Mouse (Mus musculus) inflammation-experienced regulatory T-cells, adult 6 months (primary cell): ENCODE results near the gene Ogn. TPM values are rescaled to one million over a fixed set of nuclear protein-coding genes. Genes with fewer than 3 reads are reported as not detected.
"Not testable (repeated sequence)": the region's sequence is repeated elsewhere in the genome, so short reads cannot be mapped to it uniquely, and the experiment has no call there.

Experiments used
- ATAC-seq: one replicate; pipeline ENCODE4 v1.8.0; 2017
- polyA plus RNA-seq, 3 experiments: library from polyadenylated mRNA; unstranded; fragments of 100-300 nt; shearing (Covaris generic); gene quantifications; one replicate each; pipeline ENCODE4 v1.2.1; 2017

The Ogn gene
- under 1 TPM in 2 of 3 experiments, not detected in 1; 0.21 to 0.36 TPM for polyA plus RNA-seq

DNA sequence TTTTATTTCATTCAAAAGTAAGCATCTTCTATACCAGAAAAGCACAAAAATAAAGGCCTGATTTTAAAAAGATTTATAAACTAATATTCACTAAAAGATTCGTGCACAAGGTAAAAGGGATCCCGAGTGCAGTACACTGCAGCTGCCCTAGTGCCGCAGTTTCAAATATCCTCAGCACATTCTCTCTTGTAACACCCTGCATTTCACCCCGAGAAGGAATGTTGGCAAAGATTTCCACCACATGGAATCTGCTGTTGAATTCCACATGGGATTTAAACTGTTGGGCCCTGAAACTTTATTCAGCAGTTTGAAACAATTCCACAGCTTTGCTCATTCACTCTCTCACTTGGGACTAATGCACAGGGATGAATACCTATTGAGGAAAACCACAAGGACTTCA lies at the start of gene Ogn:
Gene Ogn, plus strand, starts transcription at position 333 of the 400 bp plus-strand sequence.
- no peak for ATAC-seq

- ATAC-seq, result no peak
Observed at GRCm38 (mm10) chr13:49559185-49559584, 48.7 kb upstream of the Ogn start.

- no peak for ATAC-seq
Observed at GRCm38 (mm10) chr13:49560886-49561285, 47.0 kb upstream of the Ogn start.

- no peak for ATAC-seq
Observed at GRCm38 (mm10) chr13:49564347-49564746, 43.5 kb upstream of the Ogn start.

DNA sequence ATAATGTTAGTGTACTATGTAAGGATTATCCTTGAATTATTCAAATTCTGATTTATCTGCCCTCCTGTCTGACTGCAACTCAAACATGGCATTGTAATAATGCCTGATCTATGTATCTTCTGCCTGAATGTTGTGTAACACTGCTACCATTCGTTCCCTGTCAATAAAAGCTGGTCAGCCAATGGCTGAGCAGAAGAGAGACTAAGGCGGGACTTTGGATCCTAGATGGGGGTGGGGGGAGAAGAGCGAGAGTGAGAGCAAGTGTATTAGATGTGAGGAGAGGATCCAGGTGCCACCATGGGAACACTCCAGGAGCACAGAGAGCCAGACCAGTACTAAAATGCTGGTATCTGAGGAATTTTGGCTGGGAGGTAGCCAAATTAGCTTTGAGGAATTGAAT lies 37.5 kb upstream of the Ogn start:
- no peak for ATAC-seq

GRCm38 (mm10) chr13:49571418-49571817 lies 36.4 kb upstream of the Ogn start:
- no peak for ATAC-seq

DNA sequence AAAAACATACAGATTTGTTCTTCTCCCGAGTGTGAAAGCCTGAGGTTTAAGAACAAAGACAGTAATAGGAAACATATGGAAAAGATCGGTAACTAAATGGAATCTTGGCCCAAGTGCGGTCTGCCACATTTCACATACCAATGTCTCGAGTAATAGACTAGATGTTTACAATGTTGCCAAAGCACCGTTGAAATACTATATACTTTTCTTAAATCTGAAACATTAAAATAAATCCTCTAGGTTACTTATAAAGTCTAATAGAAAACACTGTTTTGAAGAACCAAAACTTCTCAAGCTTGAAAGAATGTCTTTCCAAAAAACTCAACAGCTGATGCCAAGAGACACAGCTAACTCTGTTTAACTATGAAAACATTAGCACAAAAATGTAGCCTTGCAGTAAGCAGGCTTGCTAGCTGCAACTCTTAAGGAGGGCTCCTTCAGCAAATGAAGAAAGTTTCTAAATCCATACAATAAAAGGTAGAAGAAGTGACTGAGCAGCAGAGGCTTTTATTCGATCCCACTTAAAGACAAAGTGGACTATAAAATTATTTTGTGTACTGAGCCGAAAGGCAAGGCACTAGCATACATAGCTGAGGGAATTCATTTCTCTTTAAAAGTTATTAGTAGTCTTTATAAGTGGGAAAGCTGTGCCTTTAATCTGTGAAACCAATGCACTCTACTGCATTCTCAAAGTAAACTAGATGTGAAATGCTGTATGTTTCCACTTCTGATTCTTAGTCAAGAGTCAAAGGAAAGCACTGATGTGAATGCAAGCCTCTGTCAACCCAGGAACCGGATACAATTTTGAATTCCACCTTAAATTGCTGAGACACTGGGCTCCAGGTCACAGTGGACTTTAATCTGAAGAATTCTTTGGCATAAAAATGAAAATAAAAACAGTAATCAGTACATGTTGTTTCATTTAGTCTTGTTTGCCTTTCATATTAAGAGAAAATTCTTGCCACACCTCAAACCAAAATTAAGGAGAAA lies 26.0 kb upstream of the Ogn start, which contains the start of gene Omd:
Gene Omd, plus strand, starts transcription at position 922 of the 990 bp plus-strand sequence.
- ATAC-seq, result no peak

- ATAC-seq, result no peak
Observed at GRCm38 (mm10) chr13:49583859-49584258, 24.0 kb upstream of the Ogn start.

DNA sequence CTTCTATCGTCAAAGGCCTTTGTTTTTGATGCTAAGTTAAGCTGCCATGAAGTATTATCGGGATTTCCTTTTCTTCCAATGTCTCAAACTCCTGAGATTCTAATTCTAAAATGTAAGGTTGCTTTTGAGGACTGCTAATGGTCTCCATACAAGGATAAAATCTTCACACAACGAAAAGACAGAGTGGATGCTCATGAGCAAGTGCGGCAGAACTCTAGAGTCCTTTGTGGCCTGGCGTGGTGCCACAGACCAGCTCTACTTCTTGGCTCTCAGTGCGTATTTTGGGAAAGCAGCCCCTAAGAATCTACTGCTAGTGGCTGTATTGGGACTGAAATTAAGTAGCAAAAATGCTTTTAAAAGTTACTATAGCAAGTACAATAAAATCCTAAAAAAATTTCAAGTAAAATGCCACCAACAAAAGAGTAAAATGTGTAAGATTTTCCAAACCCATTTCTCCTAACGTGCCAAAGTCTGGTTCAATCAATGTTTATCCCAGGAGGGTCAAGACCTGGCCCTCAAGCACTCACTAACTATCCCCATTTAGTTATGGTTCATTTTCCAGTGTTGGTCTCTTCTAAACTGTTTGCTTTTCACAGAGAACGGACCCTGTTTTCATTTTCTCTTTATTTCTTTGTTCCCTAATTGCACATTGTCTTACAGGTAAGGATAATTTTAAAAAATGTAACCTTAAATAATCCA lies 23.4 kb upstream of the Ogn start:
- no peak for ATAC-seq

GRCm38 (mm10) chr13:49586062-49586461 lies 21.8 kb upstream of the Ogn start:
- no peak for ATAC-seq

GRCm38 (mm10) chr13:49602541-49602940 lies 5.3 kb upstream of the Ogn start:
- not testable (repeated sequence) for ATAC-seq

DNA sequence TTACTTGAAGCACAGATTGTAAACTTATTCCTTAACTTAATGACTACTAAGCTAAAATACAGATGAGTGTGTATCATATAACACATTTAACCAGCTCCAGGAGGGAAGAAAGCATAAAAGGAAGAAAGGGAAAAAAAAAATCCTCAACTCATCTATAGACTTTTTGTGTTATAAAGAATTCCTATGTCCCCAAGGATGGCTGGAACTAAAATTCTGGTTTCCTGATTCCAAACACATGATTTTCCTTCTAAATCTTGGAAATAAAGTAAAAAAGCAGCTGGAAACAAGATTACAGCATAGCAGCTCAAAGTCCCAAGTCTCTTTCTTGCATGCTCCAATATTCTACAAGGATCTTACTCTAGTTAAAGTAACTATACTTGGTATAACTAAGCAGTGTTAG lies 4.2 kb upstream of the Ogn start:
- no peak for ATAC-seq

DNA sequence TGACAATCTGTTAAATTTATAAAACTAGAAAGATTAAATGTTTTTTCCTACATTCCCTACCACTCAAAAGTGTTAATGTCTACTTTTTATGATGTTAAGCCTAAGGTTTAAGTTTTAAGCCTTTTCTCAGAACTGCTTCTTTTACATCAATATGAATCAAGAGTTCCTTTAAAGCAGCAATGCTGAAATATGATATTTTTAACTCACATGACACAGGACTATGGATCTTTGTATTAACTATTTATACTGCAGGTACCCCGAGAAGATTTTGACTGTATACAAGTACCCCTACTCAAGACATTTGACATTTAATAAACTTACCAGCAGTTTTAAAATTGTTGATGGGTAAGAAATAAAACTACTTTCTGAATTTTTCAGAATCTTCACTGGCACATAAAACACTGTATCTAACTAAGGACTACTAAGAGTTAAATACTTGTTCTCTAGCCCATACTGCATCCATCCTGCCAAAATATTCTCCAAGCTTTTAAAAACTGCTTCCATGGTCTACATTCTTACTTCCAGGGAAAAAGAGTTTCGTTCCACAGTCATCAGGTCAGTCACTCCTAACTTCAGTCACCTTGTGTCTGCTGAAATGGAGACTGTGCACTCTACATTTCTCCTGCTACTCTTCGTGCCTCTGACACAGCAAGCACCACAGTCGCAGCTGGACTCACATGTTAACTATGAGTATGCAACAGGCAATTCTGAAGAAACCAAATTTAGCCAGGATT lies 910 bp downstream of the Ogn start:
- no peak for ATAC-seq

GRCm38 (mm10) chr13:49617021-49617420 lies 9.2 kb downstream of the Ogn start:
- no peak for ATAC-seq

- ATAC-seq, result no peak
Observed at GRCm38 (mm10) chr13:49618365-49618764, 10.5 kb downstream of the Ogn start.

DNA sequence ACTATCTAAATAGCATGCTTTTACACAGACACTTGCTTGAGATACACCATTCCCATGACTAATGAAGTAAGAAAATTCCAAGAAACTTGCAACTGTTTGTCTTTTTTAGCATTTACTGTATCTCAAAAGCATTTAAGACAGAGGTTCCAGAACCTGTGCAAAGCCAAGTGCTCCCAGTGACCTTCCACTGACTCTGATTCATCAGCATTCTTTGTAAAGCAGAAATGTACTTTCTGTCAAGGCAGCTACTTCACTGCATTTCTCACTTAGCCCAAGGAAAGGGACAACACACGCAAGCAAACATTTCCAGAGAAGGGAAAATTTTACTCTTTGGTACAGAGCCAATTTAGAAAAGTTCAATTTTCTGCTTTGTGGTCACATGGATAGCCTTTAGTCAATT lies 15.4 kb downstream of the Ogn start:
- ATAC-seq, result no peak

DNA sequence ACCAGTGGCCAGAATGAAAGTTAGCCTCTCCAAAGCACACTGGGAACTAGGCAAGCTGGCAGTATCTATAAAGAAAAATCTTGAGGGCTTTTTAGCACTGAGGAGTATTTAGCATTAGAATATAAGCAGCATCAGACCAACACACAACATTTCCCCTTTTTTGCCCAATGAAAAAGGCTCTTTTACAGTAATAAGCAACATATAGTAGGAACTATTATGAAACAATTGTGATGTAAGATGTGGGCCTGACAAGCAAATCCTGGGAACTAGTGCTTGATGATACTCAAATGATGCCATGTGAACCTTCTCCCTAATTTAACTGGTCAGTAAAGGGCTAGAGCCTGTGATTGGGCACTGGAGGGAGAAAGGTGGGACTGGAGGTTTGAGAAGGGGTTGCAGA lies 20.3 kb downstream of the Ogn start:
- no peak for ATAC-seq

DNA sequence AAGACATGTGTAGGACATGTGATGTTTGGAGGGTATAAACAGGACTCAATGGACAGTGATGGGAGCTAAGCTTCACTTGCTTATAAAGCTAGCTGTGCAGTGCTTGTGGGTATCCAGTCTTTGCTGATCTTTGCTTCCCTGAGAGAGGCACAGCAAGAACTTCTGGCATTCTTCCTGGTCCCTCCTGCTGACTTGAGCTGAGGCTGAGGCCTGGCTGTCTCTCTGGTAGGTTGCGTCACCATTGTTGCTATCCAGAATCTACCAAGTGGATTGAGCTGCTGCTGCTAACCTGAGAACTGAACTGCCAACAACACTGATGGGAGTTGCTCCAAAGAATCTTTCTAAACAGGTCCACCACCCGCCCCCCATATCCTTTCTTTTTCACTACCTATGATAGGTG lies 21.2 kb downstream of the Ogn start:
- no peak for ATAC-seq

DNA sequence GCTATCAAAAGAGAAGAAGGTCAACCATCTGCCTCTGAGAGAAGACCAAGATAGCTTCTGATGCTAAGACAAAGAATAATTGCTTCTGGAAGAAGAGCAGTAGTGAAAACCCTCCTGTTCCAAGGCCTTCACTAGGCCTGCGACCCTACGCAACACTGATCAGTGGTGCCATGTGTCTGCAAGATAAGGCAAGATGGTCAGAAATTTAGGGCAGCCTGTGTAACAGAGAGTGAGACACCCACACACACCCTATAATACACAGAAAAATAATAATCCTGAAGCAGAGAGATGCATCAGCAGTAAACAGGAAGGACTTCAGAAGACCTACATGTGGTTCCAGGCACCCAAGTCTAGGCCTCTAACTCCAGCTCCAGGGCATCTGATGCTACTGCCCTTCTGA lies 32.1 kb downstream of the Ogn start:
- no peak for ATAC-seq

GRCm38 (mm10) chr13:49642650-49643049 lies 34.8 kb downstream of the Ogn start:
- no peak for ATAC-seq

GRCm38 (mm10) chr13:49643669-49644362 lies 36.0 kb downstream of the Ogn start:
- ATAC-seq, result no peak
